Comparison of ENCODE assay signal across 20 mouse cellular contexts in genomic region chr3:37597200-37597599, GRCm38 (mm10). TPM values are rescaled to one million over a fixed set of nuclear protein-coding genes. Genes with fewer than 3 reads are reported as not detected.
A peak's percentile ranks its signal among the peaks of the same experiment; 100 is the strongest.
DNase-seq lines count a peak whose midpoint lies in the region; ATAC-seq lines count a peak whose summit lies in the region.
"Had no signal": no experiment of that assay in that cellular context is flagged by ENCODE, and none has a peak within 500 bp of the region (broad histone marks: within the 10 kb centered on the region; RNA-seq: fewer than 3 reads in every experiment).

No protein-coding gene starts in this region.

- no peak overlapping the region for H3K9ac ChIP-seq in liver, embryonic 13.5 days
- no peak overlapping the region for H3K9ac ChIP-seq in embryonic facial prominence, embryonic 15.5 days
- H3K9ac ChIP-seq in liver, embryonic 15.5 days, result no peak overlapping the region
- H3K9ac ChIP-seq: forebrain, postnatal 0 days; hindbrain, embryonic 15.5 days; midbrain, embryonic 12.5 days; neural tube, embryonic 15.5 days had no signal

- no peak overlapping the region for H3K4me3 ChIP-seq in liver, embryonic 13.5 days (replicated peaks)
- H3K4me3 ChIP-seq in embryonic facial prominence, embryonic 15.5 days (replicated peaks), result no peak overlapping the region
- no peak overlapping the region for H3K4me3 ChIP-seq in liver, embryonic 15.5 days (replicated peaks)
- H3K4me3 ChIP-seq: hindbrain, embryonic 15.5 days; midbrain, embryonic 12.5 days; neural tube, embryonic 15.5 days had no signal

- H3K27ac ChIP-seq in liver, embryonic 13.5 days, result no peak overlapping the region
- peak overlapping the region; percentile 59; the same call in 1 of the 2 replicates for H3K27ac ChIP-seq in embryonic facial prominence, embryonic 15.5 days (replicated peaks)
- no peak overlapping the region for H3K27ac ChIP-seq in liver, embryonic 15.5 days (replicated peaks)
- H3K27ac ChIP-seq: hindbrain, embryonic 15.5 days; midbrain, embryonic 12.5 days; neural tube, embryonic 15.5 days had no signal

- peaks cover 3% of the 10 kb centered on the region; the same call in 1 of the 2 replicates for H3K27me3 ChIP-seq in liver, embryonic 13.5 days
- no peaks in the 10 kb centered on the region for H3K27me3 ChIP-seq in embryonic facial prominence, embryonic 15.5 days
- no peaks in the 10 kb centered on the region; the same call in 1 of the 2 replicates for H3K27me3 ChIP-seq in liver, embryonic 15.5 days
- H3K27me3 ChIP-seq: hindbrain, embryonic 15.5 days; neural tube, embryonic 15.5 days had no signal

- no peaks in the 10 kb centered on the region for H3K9me3 ChIP-seq in liver, embryonic 13.5 days (replicated peaks)
- H3K9me3 ChIP-seq in embryonic facial prominence, embryonic 15.5 days (replicated peaks), result no peaks in the 10 kb centered on the region
- no peaks in the 10 kb centered on the region for H3K9me3 ChIP-seq in liver, embryonic 15.5 days (replicated peaks)
- H3K9me3 ChIP-seq: hindbrain, embryonic 15.5 days; midbrain, embryonic 12.5 days; neural tube, embryonic 15.5 days had no signal

- ATAC-seq in liver, embryonic 13.5 days (ENCODE audit: low read depth), result peak; percentile 64; the same call in 1 of the 2 replicates
- no peak for ATAC-seq in embryonic facial prominence, embryonic 15.5 days (ENCODE audit: insufficient number of reproducible peaks, low FRiP score, low TSS enrichment, low read depth)
- peak; percentile 62; the same call in 1 of the 2 replicates for ATAC-seq in liver, embryonic 15.5 days (ENCODE audit: insufficient read depth)
- ATAC-seq: forebrain, postnatal 0 days had no signal

- H3K4me1 ChIP-seq in liver, embryonic 13.5 days (replicated peaks), result peaks cover 17% of the 10 kb centered on the region; the same call in 1 of the 2 replicates
- peaks cover 7% of the 10 kb centered on the region; the same call in 1 of the 2 replicates for H3K4me1 ChIP-seq in embryonic facial prominence, embryonic 15.5 days
- H3K4me1 ChIP-seq in liver, embryonic 15.5 days (replicated peaks), result peaks cover 12% of the 10 kb centered on the region
- H3K4me1 ChIP-seq: hindbrain, embryonic 15.5 days; midbrain, embryonic 12.5 days; neural tube, embryonic 15.5 days had no signal

- no peaks in the 10 kb centered on the region for H3K36me3 ChIP-seq in liver, embryonic 13.5 days
- H3K36me3 ChIP-seq in embryonic facial prominence, embryonic 15.5 days, result no peaks in the 10 kb centered on the region
- H3K36me3 ChIP-seq in liver, embryonic 15.5 days (replicated peaks), result no peaks in the 10 kb centered on the region
- H3K36me3 ChIP-seq: hindbrain, embryonic 15.5 days; midbrain, embryonic 12.5 days; neural tube, embryonic 15.5 days had no signal

- WGBS in liver, embryonic 13.5 days (ENCODE audit: insufficient replicate concordance), result 61% methylated on average over 5 of the region's 5 CpGs
- WGBS in embryonic facial prominence, embryonic 15.5 days, result 50% methylated on average over 5 of the region's 5 CpGs
- 53% methylated on average over 5 of the region's 5 CpGs for WGBS in liver, embryonic 15.5 days (ENCODE audit: insufficient replicate concordance)

- DNase-seq in liver, embryonic 13.5 days, result no peak
- no peak for DNase-seq in liver
- no peak for DNase-seq in layer of hippocampus, postnatal 10 days (ENCODE audit: low spot score in 2 of 2)
- no peak for DNase-seq in gastrocnemius, adult 18-20 months (ENCODE audit: low spot score)
- no peak for DNase-seq in kidney, adult 9 months
- DNase-seq: adrenal gland, adult 2 months; cerebellum, adult 11 months; cerebellum, postnatal 10 days; forebrain, postnatal 0 days; gastrocnemius, postnatal 36 days; kidney, postnatal 4 days; lung, adult 2 months; right cerebral cortex, adult 18-20 months; right cerebral cortex, postnatal 4 days had no signal

- H3K4me2 ChIP-seq in liver, embryonic 13.5 days, result no peak overlapping the region
- H3K4me2 ChIP-seq in embryonic facial prominence, embryonic 15.5 days (replicated peaks), result no peak overlapping the region
- H3K4me2 ChIP-seq in liver, embryonic 15.5 days, result no peak overlapping the region
- H3K4me2 ChIP-seq: hindbrain, embryonic 15.5 days; midbrain, embryonic 12.5 days; neural tube, embryonic 15.5 days had no signal

RNA-seq across cellular contexts. Expression of gene Spry1, which starts 42.5 kb away (rescaled TPM):
- 2.0 and 2.4 TPM in 2 replicates for polyA plus RNA-seq in liver, embryonic 13.5 days (2015; fragmentation: Nextera tagmentation; extraction: Ambion mirVana)
- 17.0 and 18.7 TPM in 2 replicates for polyA plus RNA-seq in embryonic facial prominence, embryonic 15.5 days (2015; fragmentation: Nextera tagmentation; extraction: Ambion mirVana)
- polyA plus RNA-seq in liver, embryonic 15.5 days (2015; fragmentation: Nextera tagmentation; extraction: Ambion mirVana), result 3.0 and 3.9 TPM in 2 replicates
- total RNA-seq in layer of hippocampus, postnatal 10 days (2021), result 10 to 100 TPM; 17.1 to 18.2 TPM
- 10 to 100 TPM; 15.5 to 21.9 TPM for total RNA-seq in gastrocnemius, adult 18-20 months (2021)
- total RNA-seq: MEL had no signal
